Mouse (Mus musculus): ENCODE results near the gene Tfpi.
"Not testable (repeated sequence)": the region's sequence is repeated elsewhere in the genome, so short reads cannot be mapped to it uniquely, and the experiment has no call there.

The Tfpi gene

DNA sequence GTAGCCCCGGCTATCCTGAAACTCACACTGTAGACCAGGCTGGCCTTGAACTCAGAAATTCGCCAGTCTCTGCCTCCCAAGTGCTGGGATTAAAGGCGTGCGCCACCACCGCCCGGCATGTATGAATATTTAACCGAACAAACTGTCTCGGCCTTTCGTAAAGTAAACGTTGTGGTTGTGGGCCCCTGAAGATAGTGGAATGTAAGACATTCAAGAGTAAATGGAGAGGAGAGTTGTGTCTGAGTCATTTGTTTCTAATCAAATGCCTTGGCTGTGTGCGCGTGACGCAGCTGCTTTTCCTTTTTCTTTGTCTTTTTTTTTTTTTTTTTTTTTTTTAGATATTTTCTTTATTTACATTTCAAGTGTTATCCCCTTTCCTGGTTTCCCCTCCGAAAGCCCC lies 88.0 kb downstream of the Tfpi start:
- DNase-seq (ENCODE audit: low spot score in 2 of 2): not testable (repeated sequence)

DNA sequence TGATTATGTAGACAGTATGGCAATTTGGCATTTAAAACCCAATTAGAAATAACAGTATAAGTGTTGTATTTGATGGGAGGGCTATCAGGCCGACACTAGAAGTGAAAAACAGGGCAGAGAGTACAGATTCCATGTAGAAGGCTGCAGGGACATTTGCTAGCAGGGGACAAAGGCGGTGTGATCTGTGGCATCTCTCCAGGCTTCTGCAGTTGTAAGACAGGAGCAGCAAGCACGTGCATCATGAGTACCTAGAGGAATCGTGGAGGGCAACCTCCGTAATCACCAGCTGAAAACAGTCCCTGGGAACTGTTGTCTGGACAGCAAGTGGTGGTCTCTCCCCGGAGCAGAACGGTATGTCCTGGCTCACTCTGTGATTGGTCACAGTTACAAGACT lies 88.6 kb downstream of the Tfpi start:
- DNase-seq (ENCODE audit: low spot score in 2 of 2): no peak

DNA sequence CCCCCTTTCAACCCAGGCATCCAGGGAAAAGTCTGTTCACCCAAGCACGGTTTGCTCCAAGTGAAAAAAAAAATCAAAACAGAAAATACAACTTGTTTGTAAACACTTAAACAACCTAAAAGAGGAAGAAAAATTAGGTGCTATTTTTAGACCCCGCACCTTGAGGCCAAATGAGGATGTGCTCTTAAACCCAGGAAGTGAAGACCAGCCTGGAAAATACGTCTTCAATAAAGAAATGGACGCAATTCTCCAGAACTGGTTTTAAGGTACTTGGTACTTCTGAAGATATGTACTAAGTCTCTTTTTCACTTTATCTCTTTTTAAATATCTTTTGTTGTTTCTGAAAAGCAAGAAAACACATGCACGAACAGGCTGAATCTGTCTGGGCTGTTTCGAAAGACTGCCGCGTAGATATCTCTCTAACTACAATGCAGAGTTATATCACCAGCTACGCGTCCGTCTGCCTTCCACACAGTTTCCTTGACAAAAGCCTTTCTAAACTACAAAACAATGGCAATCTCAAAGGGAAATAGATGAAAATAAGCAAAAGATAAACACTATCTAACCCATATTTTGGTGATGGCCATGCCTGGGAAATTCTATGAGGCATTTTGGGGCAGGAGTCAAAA lies 89.1 kb downstream of the Tfpi start:
- no peak for DNase-seq (ENCODE audit: low spot score in 2 of 2)

DNA sequence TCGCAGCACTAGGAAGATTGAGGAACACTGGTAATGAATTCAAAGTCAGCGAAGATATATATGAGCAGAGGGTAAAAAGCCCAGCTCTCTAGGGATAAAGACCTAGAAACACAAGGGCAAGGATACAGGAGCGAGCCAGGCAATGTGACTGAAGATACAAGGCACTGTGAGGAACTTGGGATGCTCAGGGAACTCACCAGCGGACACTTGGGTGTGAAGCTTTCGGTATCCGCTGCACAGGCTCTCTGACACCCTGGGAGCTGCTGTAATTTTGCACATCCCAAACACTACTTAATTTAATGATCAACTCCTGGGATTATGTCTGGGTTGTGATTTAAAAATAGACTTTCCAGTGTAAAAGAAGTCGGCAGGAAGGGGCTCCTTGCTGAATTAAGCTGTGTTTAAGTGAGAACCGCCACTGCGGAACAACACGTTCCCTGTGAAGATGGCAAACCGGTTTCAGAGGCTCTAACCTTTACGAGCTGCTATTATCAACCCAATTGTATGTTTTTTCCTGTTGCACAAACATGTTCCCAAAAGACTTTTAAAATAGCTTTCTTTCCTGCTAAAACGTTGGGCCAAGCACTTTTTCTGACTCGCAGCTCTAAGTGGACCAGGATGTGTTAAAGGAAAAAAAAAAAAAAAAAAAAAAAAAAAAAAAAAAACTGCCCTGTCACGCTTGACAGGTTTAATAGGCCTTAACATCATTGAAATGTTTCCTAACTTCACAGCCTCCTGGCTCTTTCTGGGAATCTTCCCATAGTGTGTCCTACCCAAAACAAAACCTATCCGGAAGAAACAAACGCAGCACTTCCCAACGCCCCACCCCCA lies 89.8 kb downstream of the Tfpi start:
- DNase-seq (ENCODE audit: low spot score in 2 of 2): no peak

DNA sequence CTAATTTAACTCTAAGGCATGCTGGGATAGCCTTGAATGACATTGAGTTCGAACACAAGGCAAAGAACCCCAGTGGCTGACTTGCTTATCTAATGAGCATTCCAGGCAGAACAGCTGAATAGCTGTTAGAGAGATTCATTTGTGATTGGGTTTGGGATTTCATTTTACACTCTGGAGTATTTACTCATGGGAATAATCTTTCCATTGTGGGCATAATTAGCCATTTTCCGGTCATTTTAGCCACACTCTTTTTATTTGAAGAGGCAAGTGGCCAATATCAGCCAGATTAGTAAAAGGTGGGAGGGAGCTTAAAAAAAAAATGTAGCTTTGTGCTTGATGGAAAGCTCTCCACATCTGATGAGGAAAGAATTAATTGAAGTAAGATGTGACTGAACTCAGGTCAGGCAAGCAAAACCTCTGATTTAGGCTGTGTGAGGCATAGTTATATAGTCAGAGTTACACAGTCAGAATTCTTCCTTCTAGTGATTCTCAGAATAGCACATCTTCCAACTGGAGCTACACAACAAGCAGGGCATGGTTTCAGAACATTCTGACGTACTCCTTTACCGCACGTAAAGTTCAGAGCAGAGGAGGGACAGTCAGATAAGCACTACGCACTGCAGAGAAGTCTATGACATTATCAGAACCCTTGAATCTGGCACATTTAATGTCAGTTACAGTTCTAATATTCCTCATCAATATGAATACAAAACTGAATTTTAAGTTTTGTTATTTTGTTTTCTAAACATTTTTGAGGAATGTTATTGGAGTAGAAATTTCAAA lies 91.5 kb downstream of the Tfpi start:
- DNase-seq (ENCODE audit: low spot score in 2 of 2): no peak

DNA sequence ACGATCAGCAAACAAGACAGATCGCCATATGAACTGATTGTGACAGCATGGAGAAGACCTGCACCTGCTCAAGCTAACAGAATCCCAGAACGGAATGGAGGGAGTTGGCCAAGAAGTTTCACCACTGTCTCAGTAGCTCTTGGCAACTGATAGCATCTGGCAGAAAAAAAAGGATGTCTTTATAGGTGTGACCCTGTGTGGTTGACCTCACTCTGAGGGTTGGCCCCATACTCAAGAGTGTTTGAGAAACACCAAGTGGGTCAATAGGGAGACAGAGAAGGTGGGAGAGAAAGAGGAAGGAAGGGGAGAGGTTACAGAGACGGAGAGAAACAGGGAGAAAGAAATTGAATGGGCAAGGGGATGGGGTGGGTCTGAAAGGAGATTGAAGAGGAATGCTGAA lies 92.7 kb downstream of the Tfpi start:
- no peak for DNase-seq (ENCODE audit: low spot score in 2 of 2)

Data from right cerebral cortex, postnatal 36 days (tissue).